Mouse (Mus musculus): ENCODE data around the gene Acot13. TPM values are rescaled to one million over a fixed set of nuclear protein-coding genes. Genes with fewer than 3 reads are reported as not detected.
A peak's percentile ranks its signal among the peaks of the same experiment; 100 is the strongest.

Gene Acot13
- polyA plus RNA-seq, 1 experiment from 2014 or later, result 64.2 TPM

GRCm38 (mm10) chr13:24822663-24823343 is 8.5 kb downstream of the Acot13 start:
- no peak overlapping the region for H3K4me3 ChIP-seq
- no peak overlapping the region for H3K27ac ChIP-seq
- H3K4me1 ChIP-seq, result no peaks in the 10 kb centered on the region
- H3K27me3 ChIP-seq (ENCODE audit: low read depth, poor library complexity, severe bottlenecking), result no peaks in the 10 kb centered on the region
- H3K36me3 ChIP-seq, result peaks cover 11% of the 10 kb centered on the region
- WGBS, result 89% methylated on average over 16 of the region's 16 CpGs
- DNase-seq (ENCODE audit: low spot score), result no peak
- H3K9me3 ChIP-seq (replicated peaks), result no peaks in the 10 kb centered on the region

GRCm38 (mm10) chr13:24819931-24820330 is 11.4 kb downstream of the Acot13 start:
- no peak for DNase-seq (ENCODE audit: low spot score)
- Histone ChIP-seq H3K36me3 (peaks cover 27% of the 10 kb centered on the region), H3K4me1 (no peaks in the 10 kb centered on the region), H3K27ac (no peak overlapping the region), H3K27me3 (ENCODE audit: low read depth, poor library complexity, severe bottlenecking) (no peaks in the 10 kb centered on the region), H3K9me3 (replicated peaks) (no peaks in the 10 kb centered on the region), H3K4me3 (no peak overlapping the region)
- 90% methylated on average over 1 of the region's 1 CpGs for WGBS

- peak; percentile 34 for DNase-seq (ENCODE audit: low spot score)
- H3K4me1 ChIP-seq, result no peaks in the 10 kb centered on the region
- peaks cover 62% of the 10 kb centered on the region for H3K36me3 ChIP-seq
- 56% methylated on average over 4 of the region's 4 CpGs for WGBS
- no peak overlapping the region for H3K4me3 ChIP-seq
- no peaks in the 10 kb centered on the region for H3K27me3 ChIP-seq (ENCODE audit: low read depth, poor library complexity, severe bottlenecking)
- H3K27ac ChIP-seq, result no peak overlapping the region
- H3K9me3 ChIP-seq (replicated peaks), result no peaks in the 10 kb centered on the region
Measured at GRCm38 (mm10) chr13:24816125-24817092, 14.9 kb downstream of the Acot13 start.

GRCm38 (mm10) chr13:24814616-24815015 is 16.7 kb downstream of the Acot13 start:
- 84% methylated on average over 1 of the region's 1 CpGs for WGBS
- H3K36me3 ChIP-seq, result peaks cover 80% of the 10 kb centered on the region
- no peaks in the 10 kb centered on the region for H3K27me3 ChIP-seq (ENCODE audit: low read depth, poor library complexity, severe bottlenecking)
- no peaks in the 10 kb centered on the region for H3K9me3 ChIP-seq (replicated peaks)
- no peak overlapping the region for H3K27ac ChIP-seq
- no peaks in the 10 kb centered on the region for H3K4me1 ChIP-seq
- no peak for DNase-seq (ENCODE audit: low spot score)
- H3K4me3 ChIP-seq, result no peak overlapping the region

- 97% methylated on average over 2 of the region's 2 CpGs for WGBS
Measured at GRCm38 (mm10) chr13:24812521-24812920, 18.8 kb downstream of the Acot13 start.

DNA sequence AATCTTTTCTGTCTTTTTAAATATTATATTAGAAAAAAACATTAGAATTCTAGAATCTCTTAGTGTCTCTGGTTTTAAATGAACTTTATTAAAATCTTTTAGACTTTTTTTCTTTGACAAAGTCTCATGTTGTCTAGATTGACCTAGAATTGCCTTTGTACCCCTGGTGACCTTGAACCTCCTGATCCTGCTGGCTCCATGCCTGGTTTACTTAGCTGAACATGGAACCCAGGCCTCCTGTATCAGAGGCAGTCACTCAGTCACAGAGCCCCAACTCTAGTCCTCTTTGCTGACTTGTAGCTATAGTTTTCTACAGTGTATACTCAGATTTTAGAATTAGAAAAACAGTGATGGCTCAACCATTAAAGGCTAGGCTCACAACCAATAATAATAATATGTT is 25.3 kb downstream of the Acot13 start:
- peaks cover 25% of the 10 kb centered on the region for H3K4me1 ChIP-seq
- H3K36me3 ChIP-seq, result peaks cover 65% of the 10 kb centered on the region
- no peaks in the 10 kb centered on the region for H3K27me3 ChIP-seq (ENCODE audit: low read depth, poor library complexity, severe bottlenecking)
- no peak overlapping the region for H3K4me3 ChIP-seq
- no peak for DNase-seq (ENCODE audit: low spot score)
- H3K9me3 ChIP-seq (replicated peaks), result no peaks in the 10 kb centered on the region
- no peak overlapping the region for H3K27ac ChIP-seq

More at GRCm38 (mm10) chr13:24812521-24812920, 18.8 kb downstream of the Acot13 start:
- no peak for DNase-seq (ENCODE audit: low spot score)
- Histone ChIP-seq H3K27me3 (ENCODE audit: low read depth, poor library complexity, severe bottlenecking) (no peaks in the 10 kb centered on the region), H3K36me3 (peaks cover 89% of the 10 kb centered on the region), H3K9me3 (replicated peaks) (no peaks in the 10 kb centered on the region), H3K4me3 (no peak overlapping the region), H3K27ac (no peak overlapping the region), H3K4me1 (no peaks in the 10 kb centered on the region)

GRCm38 (mm10) chr13:24803196-24803595 is 28.1 kb downstream of the Acot13 start:
- Histone ChIP-seq H3K4me1 (peaks cover 32% of the 10 kb centered on the region), H3K27me3 (ENCODE audit: low read depth, poor library complexity, severe bottlenecking) (no peaks in the 10 kb centered on the region), H3K27ac (no peak overlapping the region), H3K36me3 (peaks cover 36% of the 10 kb centered on the region), H3K4me3 (peak overlapping the region; percentile 100), H3K9me3 (replicated peaks) (no peaks in the 10 kb centered on the region)
- WGBS, result 69% methylated on average over 2 of the region's 2 CpGs
- no peak for DNase-seq (ENCODE audit: low spot score)

GRCm38 (mm10) chr13:24802131-24802691 is 29.1 kb downstream of the Acot13 start:
- peak; percentile 49 for DNase-seq (ENCODE audit: low spot score)
- Histone ChIP-seq H3K4me3 (peak overlapping the region; percentile 100), H3K4me1 (peaks cover 32% of the 10 kb centered on the region), H3K27ac (peak overlapping the region; percentile 98), H3K36me3 (peaks cover 26% of the 10 kb centered on the region), H3K27me3 (ENCODE audit: low read depth, poor library complexity, severe bottlenecking) (no peaks in the 10 kb centered on the region), H3K9me3 (replicated peaks) (no peaks in the 10 kb centered on the region)
- under 1% methylated on average over 26 of the region's 26 CpGs for WGBS

DNA sequence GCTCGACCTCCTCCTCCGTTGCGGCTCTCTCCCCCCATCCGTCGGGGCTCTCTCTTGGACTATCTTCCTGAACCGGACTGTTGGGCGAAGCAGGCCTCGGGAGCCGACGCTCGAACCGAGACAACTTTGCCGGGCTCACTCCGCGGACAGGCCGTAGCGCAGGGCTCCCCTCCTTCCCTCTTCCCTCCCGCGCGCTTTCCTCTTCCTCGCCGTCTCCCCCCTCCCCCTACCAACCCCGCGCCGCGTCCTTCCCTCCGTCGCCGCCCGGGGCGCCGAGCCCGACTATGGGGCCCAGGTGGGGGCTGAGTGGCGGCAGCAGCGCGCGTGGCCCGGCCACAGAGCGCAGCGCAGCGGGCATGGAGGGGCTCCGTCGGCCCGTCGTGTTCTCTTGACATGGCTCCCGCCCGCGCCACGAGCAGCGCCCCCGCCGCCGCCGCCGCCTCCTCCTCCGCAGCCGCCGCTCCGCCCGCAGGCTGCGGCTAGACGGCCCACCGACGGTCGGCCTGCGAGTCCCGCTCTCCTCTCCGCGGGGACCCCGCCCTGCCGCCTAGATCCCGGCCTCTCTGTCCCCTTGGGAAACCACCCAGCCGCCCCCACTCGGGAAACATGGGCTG is 29.9 kb downstream of the Acot13 start, which contains the start of gene BC005537:
TSS of gene BC005537 (plus strand) at position 350 of the 614 bp plus-strand sequence.
- under 1% methylated on average over 63 of the region's 74 CpGs for WGBS
- peak within 1 kb of the TSS; percentile 98 for H3K27ac ChIP-seq
- H3K4me1 ChIP-seq, result peaks cover 32% of the 10 kb centered on the region
- peak within 1 kb of the TSS; percentile 100 for H3K4me3 ChIP-seq
- H3K9me3 ChIP-seq (replicated peaks), result no peaks in the 10 kb centered on the region
- peak; percentile 79 for DNase-seq (ENCODE audit: low spot score)
- H3K27me3 ChIP-seq (ENCODE audit: low read depth, poor library complexity, severe bottlenecking), result no peaks in the 10 kb centered on the region
- H3K36me3 ChIP-seq, result peaks cover 19% of the 10 kb centered on the region

GRCm38 (mm10) chr13:24800674-24801307 is 30.5 kb downstream of the Acot13 start:
- Histone ChIP-seq H3K9me3 (replicated peaks) (no peaks in the 10 kb centered on the region), H3K36me3 (peaks cover 13% of the 10 kb centered on the region)
- WGBS, result under 1% methylated on average over 42 of the region's 42 CpGs

GRCm38 (mm10) chr13:24799925-24800673 is 31.2 kb downstream of the Acot13 start:
- Histone ChIP-seq H3K9me3 (replicated peaks) (no peaks in the 10 kb centered on the region), H3K27ac (peak overlapping the region; percentile 98), H3K36me3 (peaks cover 6% of the 10 kb centered on the region), H3K27me3 (ENCODE audit: low read depth, poor library complexity, severe bottlenecking) (no peaks in the 10 kb centered on the region), H3K4me3 (peak overlapping the region; percentile 100), H3K4me1 (peaks cover 32% of the 10 kb centered on the region)
- peak; percentile 59 for DNase-seq (ENCODE audit: low spot score)
- 1% methylated on average over 31 of the region's 31 CpGs for WGBS

More at GRCm38 (mm10) chr13:24800674-24801307, 30.5 kb downstream of the Acot13 start:
- peaks cover 32% of the 10 kb centered on the region for H3K4me1 ChIP-seq
- H3K4me3 ChIP-seq, result peak overlapping the region; percentile 100
- peak; percentile 97 for DNase-seq (ENCODE audit: low spot score)
- peak overlapping the region; percentile 98 for H3K27ac ChIP-seq
- H3K27me3 ChIP-seq (ENCODE audit: low read depth, poor library complexity, severe bottlenecking), result no peaks in the 10 kb centered on the region

All from limb, embryonic 10.5 days (tissue).